ENCODE assay signal across 16 mouse cellular contexts in the genomic region with DNA sequence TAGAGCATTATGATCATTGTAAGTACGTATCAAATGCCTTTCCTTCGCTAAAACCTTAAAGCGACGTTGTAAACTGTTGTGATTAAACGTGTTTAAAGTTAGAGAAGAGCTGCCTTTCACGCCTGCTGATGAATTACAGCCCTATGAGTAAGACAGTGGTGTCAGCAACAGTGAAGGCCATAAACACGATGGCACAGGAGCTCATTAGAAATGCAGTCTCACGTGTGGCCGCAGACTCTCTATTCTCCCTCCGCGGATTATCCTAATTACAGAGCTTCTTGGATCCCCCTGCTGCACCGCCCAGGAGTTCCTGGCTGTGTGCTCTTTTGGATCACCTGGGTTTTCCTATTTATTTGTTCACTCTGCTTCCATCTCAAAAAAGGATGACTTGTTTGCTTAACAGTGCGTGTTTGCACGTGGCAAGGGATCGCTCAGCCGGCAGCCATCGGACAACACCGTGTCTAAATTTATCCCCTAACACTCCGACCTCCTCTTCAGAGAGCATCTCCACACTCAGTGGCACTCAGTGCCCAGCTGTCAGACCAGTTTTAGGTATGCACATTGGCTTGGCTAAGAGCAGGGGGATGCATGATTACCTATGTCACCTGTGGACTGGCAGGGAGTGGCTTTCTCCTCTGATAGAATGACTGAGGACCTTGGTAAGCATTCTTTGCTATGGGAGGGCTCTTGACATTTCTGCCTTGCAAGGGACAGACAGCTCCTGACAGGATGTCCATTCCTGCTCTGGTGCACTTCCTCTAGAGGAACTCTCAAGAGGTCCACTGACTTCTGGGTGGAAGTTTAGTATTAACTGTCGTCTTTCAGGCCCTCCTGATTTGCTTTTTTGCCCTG.
DNase-seq lines count a peak whose midpoint lies in the region; ATAC-seq and TF ChIP-seq lines count a peak whose summit lies in the region.
"Had no signal": no experiment of that assay in that cellular context is flagged by ENCODE, and none has a peak within 500 bp of the region (broad histone marks: within the 10 kb centered on the region; RNA-seq: fewer than 3 reads in every experiment).

No protein-coding gene starts in this region.

- H3K4me3 ChIP-seq in hindbrain, embryonic 16.5 days (ENCODE audit: low read length): no peak overlapping the region
- H3K4me3 ChIP-seq in hindbrain, embryonic 11.5 days (ENCODE audit: low read depth, low read length): no peak overlapping the region
- H3K4me3 ChIP-seq in forebrain, embryonic 12.5 days (replicated peaks): no peak overlapping the region
- H3K4me3 ChIP-seq in forebrain, embryonic 14.5 days (ENCODE audit: low read depth, low read length): no peak overlapping the region
- H3K4me3 ChIP-seq in midbrain, embryonic 13.5 days (replicated peaks): no peak overlapping the region
- no peak overlapping the region for H3K4me3 ChIP-seq in gastrocnemius, adult 2 months
- H3K4me3 ChIP-seq: erythroblast, embryonic 14.5 days; neural tube, embryonic 12.5 days had no signal

- WGBS in hindbrain, embryonic 16.5 days: 48% methylated on average over 20 of the region's 20 CpGs
- WGBS in hindbrain, embryonic 11.5 days: 76% methylated on average over 20 of the region's 20 CpGs
- WGBS in forebrain, embryonic 12.5 days: 22% methylated on average over 20 of the region's 20 CpGs
- WGBS in forebrain, embryonic 14.5 days: 11% methylated on average over 20 of the region's 20 CpGs
- 35% methylated on average over 20 of the region's 20 CpGs for WGBS in midbrain, embryonic 13.5 days

- H3K36me3 ChIP-seq in hindbrain, embryonic 16.5 days (ENCODE audit: control insufficient read depth, insufficient read depth, low read length): no peaks in the 10 kb centered on the region
- no peaks in the 10 kb centered on the region for H3K36me3 ChIP-seq in hindbrain, embryonic 11.5 days (ENCODE audit: control insufficient read depth, insufficient read depth, low read length)
- no peaks in the 10 kb centered on the region for H3K36me3 ChIP-seq in forebrain, embryonic 12.5 days (replicated peaks)
- H3K36me3 ChIP-seq in forebrain, embryonic 14.5 days (ENCODE audit: control insufficient read depth, insufficient read depth, low read length): no peaks in the 10 kb centered on the region
- H3K36me3 ChIP-seq in midbrain, embryonic 13.5 days: no peaks in the 10 kb centered on the region
- H3K36me3 ChIP-seq: neural tube, embryonic 12.5 days had no signal

- intact Hi-C loops in gastrocnemius, adult 2 months (cut with DNase I): no loop called here

- TF ChIP-seq CTCF in gastrocnemius, adult 2 months (IDR thresholded peaks at IDR 0.05): no peak

- no peak for DNase-seq in hindbrain, embryonic 11.5 days (ENCODE audit: low spot score)
- peak; percentile 71 for DNase-seq in forebrain, embryonic 14.5 days (ENCODE audit: low spot score)
- no peak for DNase-seq in right cerebral cortex, postnatal 10 days (ENCODE audit: low spot score in 2 of 2)
- no peak for DNase-seq in urinary bladder, postnatal 36 days (ENCODE audit: low spot score in 2 of 2)
- DNase-seq in gastrocnemius, adult 2 months: no peak
- DNase-seq: adrenal gland, adult 8-10 months; cerebellum, adult 18-20 months; heart, adult 18-20 months; thymus, postnatal 25 days had no signal

- H3K9me3 ChIP-seq in hindbrain, embryonic 16.5 days (ENCODE audit: control insufficient read depth, low read length): no peaks in the 10 kb centered on the region
- no peaks in the 10 kb centered on the region for H3K9me3 ChIP-seq in hindbrain, embryonic 11.5 days (ENCODE audit: control insufficient read depth, low read length)
- H3K9me3 ChIP-seq in forebrain, embryonic 12.5 days: no peaks in the 10 kb centered on the region
- no peaks in the 10 kb centered on the region for H3K9me3 ChIP-seq in forebrain, embryonic 14.5 days (replicated peaks; ENCODE audit: control insufficient read depth, low read length)
- H3K9me3 ChIP-seq in midbrain, embryonic 13.5 days: no peaks in the 10 kb centered on the region
- H3K9me3 ChIP-seq: neural tube, embryonic 12.5 days had no signal

- ATAC-seq in hindbrain, embryonic 16.5 days: no peak; the same call in 1 of the 2 replicates
- no peak for ATAC-seq in hindbrain, embryonic 11.5 days (ENCODE audit: low FRiP score)
- peak; percentile 77; the same call in 1 of the 2 replicates for ATAC-seq in forebrain, embryonic 12.5 days (ENCODE audit: low FRiP score)
- peak; percentile 83 for ATAC-seq in forebrain, embryonic 14.5 days
- ATAC-seq in midbrain, embryonic 13.5 days: peak; percentile 78
- ATAC-seq: CD4-positive, CD25-positive, alpha-beta regulatory T cell, adult 4 months had no signal

- H3K9ac ChIP-seq in hindbrain, embryonic 16.5 days (ENCODE audit: low read depth, low read length): no peak overlapping the region
- H3K9ac ChIP-seq in hindbrain, embryonic 11.5 days (ENCODE audit: low read depth, low read length): no peak overlapping the region
- H3K9ac ChIP-seq in forebrain, embryonic 12.5 days: no peak overlapping the region
- no peak overlapping the region for H3K9ac ChIP-seq in forebrain, embryonic 14.5 days (ENCODE audit: low read length)
- no peak overlapping the region for H3K9ac ChIP-seq in midbrain, embryonic 13.5 days (replicated peaks)
- H3K9ac ChIP-seq: neural tube, embryonic 12.5 days had no signal

- 0 out of 2 replicates have a peak overlapping the region, but pooled peaks have one; percentile 1 for H3K4me2 ChIP-seq in hindbrain, embryonic 16.5 days (ENCODE audit: low read length)
- no peak overlapping the region for H3K4me2 ChIP-seq in hindbrain, embryonic 11.5 days (replicated peaks; ENCODE audit: low read depth, low read length)
- H3K4me2 ChIP-seq in forebrain, embryonic 12.5 days: peak overlapping the region; percentile 31
- H3K4me2 ChIP-seq in forebrain, embryonic 14.5 days (ENCODE audit: low read length): peak overlapping the region; percentile 31
- peak overlapping the region; percentile 39 for H3K4me2 ChIP-seq in midbrain, embryonic 13.5 days (replicated peaks)
- H3K4me2 ChIP-seq: neural tube, embryonic 12.5 days had no signal

- 0 out of 2 replicates have a peak, but pooled peaks cover 4% of the 10 kb centered on the region for H3K4me1 ChIP-seq in hindbrain, embryonic 16.5 days (ENCODE audit: control insufficient read depth, insufficient read depth, low read depth, low read length)
- H3K4me1 ChIP-seq in hindbrain, embryonic 11.5 days (replicated peaks; ENCODE audit: control insufficient read depth, insufficient read depth, low read length): no peaks in the 10 kb centered on the region
- peaks cover 21% of the 10 kb centered on the region for H3K4me1 ChIP-seq in forebrain, embryonic 12.5 days
- peaks cover 12% of the 10 kb centered on the region for H3K4me1 ChIP-seq in forebrain, embryonic 14.5 days (ENCODE audit: control insufficient read depth, insufficient read depth, low read length)
- H3K4me1 ChIP-seq in midbrain, embryonic 13.5 days (replicated peaks): peaks cover 25% of the 10 kb centered on the region
- H3K4me1 ChIP-seq: neural tube, embryonic 12.5 days had no signal

- no peak overlapping the region for H3K27ac ChIP-seq in hindbrain, embryonic 16.5 days (ENCODE audit: low read depth, low read length)
- no peak overlapping the region for H3K27ac ChIP-seq in hindbrain, embryonic 11.5 days (ENCODE audit: low read depth, low read length)
- peak overlapping the region; percentile 42; the same call in 1 of the 2 replicates for H3K27ac ChIP-seq in forebrain, embryonic 12.5 days
- no peak overlapping the region for H3K27ac ChIP-seq in forebrain, embryonic 14.5 days (ENCODE audit: low read depth, low read length)
- 0 out of 2 replicates have a peak overlapping the region, but pooled peaks have one; percentile 21 for H3K27ac ChIP-seq in midbrain, embryonic 13.5 days
- H3K27ac ChIP-seq in gastrocnemius, adult 2 months: no peak overlapping the region
- H3K27ac ChIP-seq: kidney, postnatal 0 days; neural tube, embryonic 12.5 days had no signal

- no peaks in the 10 kb centered on the region for H3K27me3 ChIP-seq in hindbrain, embryonic 16.5 days (replicated peaks; ENCODE audit: control insufficient read depth, insufficient read depth, low read length)
- H3K27me3 ChIP-seq in hindbrain, embryonic 11.5 days (ENCODE audit: control insufficient read depth, insufficient read depth, low read length): no peaks in the 10 kb centered on the region
- peaks cover 50% of the 10 kb centered on the region for H3K27me3 ChIP-seq in forebrain, embryonic 12.5 days
- H3K27me3 ChIP-seq in forebrain, embryonic 14.5 days (replicated peaks; ENCODE audit: control insufficient read depth, insufficient read depth, low read length): 0 out of 2 replicates have a peak, but pooled peaks cover 10% of the 10 kb centered on the region
- H3K27me3 ChIP-seq in midbrain, embryonic 13.5 days: 0 out of 2 replicates have a peak, but pooled peaks cover 5% of the 10 kb centered on the region
- H3K27me3 ChIP-seq: neural tube, embryonic 12.5 days had no signal

Comparison
In these comparisons a context has a peak if more than half of its experiments do, and no peak if none do; other contexts are left out.
1. H3K27ac ChIP-seq: peak in forebrain, embryonic 12.5 days (single experiment) and midbrain, embryonic 13.5 days (single experiment); none in hindbrain, embryonic 16.5 days (single experiment), hindbrain, embryonic 11.5 days (single experiment), forebrain, embryonic 14.5 days (single experiment) and gastrocnemius, adult 2 months (single experiment).
2. ATAC-seq: peak in forebrain, embryonic 12.5 days (single experiment), forebrain, embryonic 14.5 days (single experiment) and midbrain, embryonic 13.5 days (single experiment); none in hindbrain, embryonic 16.5 days (single experiment) and hindbrain, embryonic 11.5 days (single experiment).